Mouse (Mus musculus) embryonic facial prominence, embryonic 15.5 days (tissue): ENCODE data around the gene Abi3bp. TPM values are rescaled to one million over a fixed set of nuclear protein-coding genes. Genes with fewer than 3 reads are reported as not detected.

Experiments used
- polyA plus RNA-seq: library from polyadenylated mRNA; unstranded; fragments of >200 nt; fragmentation: Nextera tagmentation; extraction: Ambion mirVana; gene quantifications from 2 replicates; pipeline ENCODE4 v1.2.1, GENCODE M21; 2015

The Abi3bp gene
- polyA plus RNA-seq, 1 experiment from 2014 or later: 27.5 TPM

Other genes starting within 250 kb of the Abi3bp start
- gene Tfg, start 239.6 kb downstream of the Abi3bp start, polyA plus RNA-seq: 145 and 157 TPM in 2 replicates